Mouse (Mus musculus) liver, embryonic 16.5 days (tissue): ENCODE results near the gene Klk1b1. TPM values are rescaled to one million over a fixed set of nuclear protein-coding genes. Genes with fewer than 3 reads are reported as not detected.
"Not testable (repeated sequence)": the region's sequence is repeated elsewhere in the genome, so short reads cannot be mapped to it uniquely, and the experiment has no call there.

Experiments used
- ATAC-seq: fragments of 200-750 bp; cut with Nextera tagmentation; 2 replicates; pipeline ENCODE4 v1.8.0; 2017; ENCODE audit warnings: low read depth, mild to moderate bottlenecking, moderate number of reproducible peaks, moderate library complexity
- H3K27ac ChIP-seq: fragments of 300-500 bp; sonication (generic); 2 replicates; pipeline ENCODE4 v1.5.1; 2014; ENCODE audit warnings: mild to moderate bottlenecking, low read length
- H3K27me3 ChIP-seq: fragments of 300-500 bp; sonication (generic); 2 replicates; pipeline ENCODE4 v1.6.1; 2014; ENCODE audit warnings: low read depth, low read length, mixed read lengths; ENCODE audit not compliant: control insufficient read depth, insufficient read depth
- H3K36me3 ChIP-seq: fragments of 300-500 bp; sonication (generic); 2 replicates; pipeline ENCODE4 v1.6.1; 2014; ENCODE audit warnings: mild to moderate bottlenecking; ENCODE audit not compliant: control insufficient read depth, insufficient read depth
- H3K4me1 ChIP-seq: fragments of 300-500 bp; sonication (generic); 2 replicates; pipeline ENCODE4 v1.6.1; 2014; ENCODE audit warnings: low read depth, low read length, mixed read lengths; ENCODE audit not compliant: control insufficient read depth
- H3K4me2 ChIP-seq: fragments of 300-500 bp; sonication (generic); 2 replicates; pipeline ENCODE4 v1.6.1; 2014; ENCODE audit warnings: low read depth, low read length, mixed read lengths
- H3K4me3 ChIP-seq: fragments of 300-500 bp; sonication (generic); 2 replicates; pipeline ENCODE4 v1.5.1; 2014; ENCODE audit warnings: low read depth, mild to moderate bottlenecking, low read length
- H3K9ac ChIP-seq: fragments of 300-500 bp; sonication (generic); 2 replicates; pipeline ENCODE4 v1.6.1; 2014; ENCODE audit warnings: low read depth, low read length
- H3K9me3 ChIP-seq: fragments of 300-500 bp; sonication (generic); replicated peaks from 2 replicates; pipeline ENCODE4 v1.6.1; 2016; ENCODE audit warnings: low read length; ENCODE audit not compliant: control insufficient read depth
- WGBS: fragments of 180-500 bp; shearing (Covaris S2); extraction: QIAGEN DNeasy Blood & Tissue Kit; methylation state at CpG from one replicate; pipeline ENCODE4 v1.1.7; 2014; ENCODE audit not compliant: insufficient replicate concordance; 5-methylcytosine and 5-hydroxymethylcytosine counted together
- polyA plus RNA-seq: library from polyadenylated mRNA; unstranded; fragments of >200 nt; fragmentation: Nextera tagmentation; extraction: Ambion mirVana; gene quantifications from 2 replicates; pipeline ENCODE4 v1.2.1, GENCODE M21; 2015

Klk1b1 gene
- polyA plus RNA-seq, 1 experiment from 2014 or later: not detected

GRCm38 (mm10) chr7:43932337-43932736 lies 34.2 kb upstream of the Klk1b1 start:
- no peak overlapping the region for H3K4me3 ChIP-seq
- no peak overlapping the region for H3K27ac ChIP-seq
- no peak overlapping the region for H3K9ac ChIP-seq
- H3K4me2 ChIP-seq: no peak overlapping the region
- H3K27me3 ChIP-seq: no peaks in the 10 kb centered on the region
- no peaks in the 10 kb centered on the region for H3K4me1 ChIP-seq
- no peaks in the 10 kb centered on the region for H3K36me3 ChIP-seq
- no peak for ATAC-seq
- WGBS: 41% methylated on average over 4 of the region's 4 CpGs
- H3K9me3 ChIP-seq: no peaks in the 10 kb centered on the region

- Histone ChIP-seq H3K4me3 (no peak within 1 kb of the TSS), H3K9ac (no peak within 1 kb of the TSS), H3K27me3 (no peaks in the 10 kb centered on the region), H3K36me3 (no peaks in the 10 kb centered on the region), H3K9me3 (no peaks in the 10 kb centered on the region), H3K4me2 (no peak within 1 kb of the TSS), H3K4me1 (no peaks in the 10 kb centered on the region), H3K27ac (no peak within 1 kb of the TSS)
- WGBS: 63% methylated on average over 3 of the region's 3 CpGs
- no peak for ATAC-seq
These were observed 33.1 kb upstream of the Klk1b1 start, which contains the start of gene Klk15 for GRCm38 (mm10) chr7:43933440-43933839. Klk15 (plus strand) TSS chr7:43933740.

GRCm38 (mm10) chr7:43934747-43935146 lies 31.8 kb upstream of the Klk1b1 start:
- Histone ChIP-seq H3K9ac (no peak overlapping the region), H3K4me2 (no peak overlapping the region), H3K9me3 (no peaks in the 10 kb centered on the region), H3K27ac (no peak overlapping the region), H3K4me1 (no peaks in the 10 kb centered on the region), H3K27me3 (no peaks in the 10 kb centered on the region), H3K36me3 (no peaks in the 10 kb centered on the region), H3K4me3 (no peak overlapping the region)
- WGBS: 44% methylated on average over 3 of the region's 3 CpGs
- no peak for ATAC-seq

- no peaks in the 10 kb centered on the region for H3K4me1 ChIP-seq
- H3K27me3 ChIP-seq: no peaks in the 10 kb centered on the region
- H3K9me3 ChIP-seq: no peaks in the 10 kb centered on the region
- no peak overlapping the region for H3K9ac ChIP-seq
- H3K36me3 ChIP-seq: no peaks in the 10 kb centered on the region
- 67% methylated on average over 14 of the region's 14 CpGs for WGBS
- no peak overlapping the region for H3K27ac ChIP-seq
- no peak overlapping the region for H3K4me2 ChIP-seq
- no peak for ATAC-seq
- H3K4me3 ChIP-seq: no peak overlapping the region
These were observed 30.0 kb upstream of the Klk1b1 start for GRCm38 (mm10) chr7:43936551-43936950.

GRCm38 (mm10) chr7:43942293-43942692 lies 24.3 kb upstream of the Klk1b1 start:
- not testable (repeated sequence) for H3K27me3 ChIP-seq, H3K36me3 ChIP-seq, ATAC-seq, H3K4me2 ChIP-seq, H3K9me3 ChIP-seq, H3K4me1 ChIP-seq, H3K9ac ChIP-seq, H3K4me3 ChIP-seq, H3K27ac ChIP-seq
- 26% methylated on average over 3 of the region's 3 CpGs for whole genome bisulfite sequencing

GRCm38 (mm10) chr7:43944727-43945264 lies 21.8 kb upstream of the Klk1b1 start:
- H3K27ac ChIP-seq: no peak overlapping the region
- WGBS: 55% methylated on average over 3 of the region's 3 CpGs
- H3K9me3 ChIP-seq: no peaks in the 10 kb centered on the region
- H3K36me3 ChIP-seq: no peaks in the 10 kb centered on the region
- no peak overlapping the region for H3K4me3 ChIP-seq
- no peaks in the 10 kb centered on the region for H3K27me3 ChIP-seq
- no peak overlapping the region for H3K9ac ChIP-seq
- H3K4me2 ChIP-seq: no peak overlapping the region
- no peak for ATAC-seq
- no peaks in the 10 kb centered on the region for H3K4me1 ChIP-seq

- Histone ChIP-seq H3K4me3 (no peak within 1 kb of the TSS), H3K27ac (no peak within 1 kb of the TSS), H3K36me3 (no peaks in the 10 kb centered on the region), H3K9me3 (no peaks in the 10 kb centered on the region), H3K4me1 (no peaks in the 10 kb centered on the region), H3K4me2 (no peak within 1 kb of the TSS), H3K9ac (no peak within 1 kb of the TSS), H3K27me3 (no peaks in the 10 kb centered on the region)
- no peak for ATAC-seq
- WGBS: 50% methylated on average over 2 of the region's 2 CpGs
These were observed 16.2 kb upstream of the Klk1b1 start, which contains the start of gene Klk1b8 for GRCm38 (mm10) chr7:43950364-43950763. Klk1b8 (plus strand) TSS chr7:43950664.

GRCm38 (mm10) chr7:43952703-43953102 lies 13.8 kb upstream of the Klk1b1 start:
- ATAC-seq: no peak
- H3K4me1 ChIP-seq: no peaks in the 10 kb centered on the region
- no peaks in the 10 kb centered on the region for H3K9me3 ChIP-seq
- H3K36me3 ChIP-seq: no peaks in the 10 kb centered on the region
- H3K4me2 ChIP-seq: no peak overlapping the region
- 46% methylated on average over 4 of the region's 4 CpGs for WGBS
- no peak overlapping the region for H3K4me3 ChIP-seq
- no peak overlapping the region for H3K27ac ChIP-seq
- no peak overlapping the region for H3K9ac ChIP-seq
- no peaks in the 10 kb centered on the region for H3K27me3 ChIP-seq

- 53% methylated on average over 3 of the region's 3 CpGs for WGBS
- Histone ChIP-seq H3K9me3 (no peaks in the 10 kb centered on the region), H3K9ac (no peak overlapping the region), H3K4me3 (no peak overlapping the region), H3K36me3 (no peaks in the 10 kb centered on the region), H3K27me3 (no peaks in the 10 kb centered on the region), H3K4me2 (no peak overlapping the region), H3K27ac (no peak overlapping the region), H3K4me1 (no peaks in the 10 kb centered on the region)
- no peak for ATAC-seq
These were observed 507 bp downstream of the Klk1b1 start for GRCm38 (mm10) chr7:43967058-43967457.
